Mouse (Mus musculus): ENCODE measurements around the gene Vmn1r52. TPM values are rescaled to one million over a fixed set of nuclear protein-coding genes. Genes with fewer than 3 reads are reported as not detected.
"Not testable (repeated sequence)": the region's sequence is repeated elsewhere in the genome, so short reads cannot be mapped to it uniquely, and the experiment has no call there.

The Vmn1r52 gene
- not detected in 2 replicates for polyA plus RNA-seq (2012)

- TF ChIP-seq GATA1 (IDR thresholded peaks at IDR 0.05; ENCODE audit: low read length), result no peak
Measured at GRCm38 (mm10) chr6:90174508-90174907, at the start of gene Vmn1r52. Vmn1r52 (plus strand) TSS chr6:90174808.

GRCm38 (mm10) chr6:90160139-90160538 lies 14.5 kb upstream of the Vmn1r52 start:
- no peak for TF ChIP-seq GATA1 (IDR thresholded peaks at IDR 0.05; ENCODE audit: low read length)

- TF ChIP-seq GATA1 (IDR thresholded peaks at IDR 0.05; ENCODE audit: low read length), result not testable (repeated sequence)
Measured at GRCm38 (mm10) chr6:90202493-90202892, 27.9 kb downstream of the Vmn1r52 start, which contains the start of gene V1ra8. V1ra8 (plus strand) TSS chr6:90202793.

GRCm38 (mm10) chr6:90224338-90224737 lies 49.7 kb downstream of the Vmn1r52 start, which contains the start of gene Vmn1r53:
Vmn1r53 (minus strand) TSS chr6:90224438.
- TF ChIP-seq GATA1 (IDR thresholded peaks at IDR 0.05; ENCODE audit: low read length), result no peak

Other genes starting within 250 kb of the Vmn1r52 start
- not detected in 2 replicates for gene Vmn1r45, start 234.2 kb upstream of the Vmn1r52 start, polyA plus RNA-seq (2012)
- gene Vmn1r46, start 205.5 kb upstream of the Vmn1r52 start, polyA plus RNA-seq (2012), result not detected in 2 replicates
- gene Vmn1r47, start 158.7 kb upstream of the Vmn1r52 start, polyA plus RNA-seq (2012), result not detected in 2 replicates
- not detected in 2 replicates for gene Vmn1r48, start 138.0 kb upstream of the Vmn1r52 start, polyA plus RNA-seq (2012)
- not detected in 2 replicates for gene Vmn1r49, start 96.3 kb upstream of the Vmn1r52 start, polyA plus RNA-seq (2012)
- not detected in 2 replicates for gene Vmn1r50, start 73.4 kb upstream of the Vmn1r52 start, polyA plus RNA-seq (2012)
- not detected in 2 replicates for gene Vmn1r51, start 52.2 kb upstream of the Vmn1r52 start, polyA plus RNA-seq (2012)
- gene V1ra8, start 28.0 kb downstream of the Vmn1r52 start, polyA plus RNA-seq (2012), result not detected in 2 replicates
- not detected in 2 replicates for gene Vmn1r53, start 49.6 kb downstream of the Vmn1r52 start, polyA plus RNA-seq (2012)
- not detected in 2 replicates for gene Vmn1r54, start 71.5 kb downstream of the Vmn1r52 start, polyA plus RNA-seq (2012)
- gene BC048671, start 126.4 kb downstream of the Vmn1r52 start, polyA plus RNA-seq (2012), result not detected in 2 replicates
- not detected in 2 replicates for gene Chst13, start 150.4 kb downstream of the Vmn1r52 start, polyA plus RNA-seq (2012)
- gene Uroc1, start 158.5 kb downstream of the Vmn1r52 start, polyA plus RNA-seq (2012), result not detected in 2 replicates
- gene Zxdc, start 194.7 kb downstream of the Vmn1r52 start, polyA plus RNA-seq (2012), result 32.7 and 32.8 TPM in 2 replicates